ENCODE assay signal across 8 mouse cellular contexts in the genomic region with DNA sequence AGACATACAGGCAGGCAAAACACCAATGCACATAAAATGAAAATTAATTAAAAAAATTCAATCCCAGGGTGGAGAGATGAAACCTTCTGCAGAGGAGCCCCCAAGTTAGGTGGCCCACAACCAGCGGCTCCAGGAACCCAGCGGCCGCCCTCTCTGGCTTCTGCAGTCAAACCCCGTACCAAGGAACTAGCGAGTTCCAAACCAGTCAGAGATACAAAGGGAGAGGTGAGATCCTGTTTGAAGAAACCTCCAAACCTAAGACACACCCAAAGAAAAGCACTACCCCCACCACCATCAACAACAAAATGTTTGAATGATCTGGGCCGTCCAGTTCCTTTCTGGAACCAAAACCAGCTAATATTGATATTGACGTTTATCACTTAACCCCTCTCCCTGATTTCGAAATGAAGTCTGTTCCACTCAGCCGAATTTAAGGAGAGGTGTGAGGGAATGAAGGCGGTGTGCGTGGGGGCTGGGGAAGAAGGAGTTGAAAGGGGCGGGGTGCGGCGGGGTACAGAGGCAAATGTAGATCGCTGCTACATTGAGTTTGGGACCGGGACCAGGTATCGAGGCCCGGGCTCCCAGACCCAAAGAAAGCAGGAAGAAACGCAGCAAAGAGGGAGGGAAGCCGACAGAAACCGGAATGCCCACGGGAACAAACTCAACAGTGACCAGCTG. TPM values are rescaled to one million over a fixed set of nuclear protein-coding genes. Genes with fewer than 3 reads are reported as not detected.
DNase-seq lines count a peak whose midpoint lies in the region; ATAC-seq lines count a peak whose summit lies in the region.

No protein-coding gene starts in this region.

- peak overlapping the region; percentile 77 for H3K4me2 ChIP-seq in kidney, embryonic 16.5 days (replicated peaks; ENCODE audit: low read depth, low read length)

- H3K27ac ChIP-seq in heart, embryonic 10.5 days = peak overlapping the region; percentile 98
- peak overlapping the region; percentile 93 for H3K27ac ChIP-seq in embryonic facial prominence, embryonic 10.5 days (replicated peaks)
- peak overlapping the region; percentile 74 for H3K27ac ChIP-seq in kidney, embryonic 16.5 days (ENCODE audit: low read length)

- DNase-seq in heart, embryonic 10.5 days (ENCODE audit: low spot score) = no peak
- no peak for DNase-seq in heart, postnatal 10 days
- no peak for DNase-seq in embryonic facial prominence, embryonic 10.5 days (ENCODE audit: low spot score)
- DNase-seq in neural tube, embryonic 10.5 days (ENCODE audit: extremely low spot score, low spot score) = peak; percentile 16
- no peak for DNase-seq in T-cell, adult 2 months (ENCODE audit: low spot score)
- DNase-seq in layer of hippocampus, postnatal 25 days (ENCODE audit: extremely low spot score in 1 of 2, low spot score in 1 of 2) = no peak

- peak; percentile 32 for ATAC-seq in CD4-positive, CD25-positive, alpha-beta regulatory T cell, adult 4 months
- ATAC-seq in kidney, embryonic 16.5 days (ENCODE audit: low FRiP score, low TSS enrichment) = no peak

- H3K9ac ChIP-seq in kidney, embryonic 16.5 days (replicated peaks; ENCODE audit: low read length) = peak overlapping the region; percentile 73

- no peaks in the 10 kb centered on the region for H3K27me3 ChIP-seq in heart, embryonic 10.5 days (ENCODE audit: insufficient read depth, poor library complexity, severe bottlenecking)
- peaks cover 8% of the 10 kb centered on the region for H3K27me3 ChIP-seq in embryonic facial prominence, embryonic 10.5 days (replicated peaks; ENCODE audit: low read depth, poor library complexity, severe bottlenecking)
- H3K27me3 ChIP-seq in kidney, embryonic 16.5 days (ENCODE audit: insufficient read depth, low read length) = no peaks in the 10 kb centered on the region

- intact Hi-C loops in heart, postnatal 10 days (cut with DNase I) = loop anchor here (1.0 to 5.0 kb wide), 2 partner anchors 30 to 92 kb away; no protein-coding TSS in a partner anchor

- peaks cover 20% of the 10 kb centered on the region for H3K4me1 ChIP-seq in heart, embryonic 10.5 days
- peaks cover 30% of the 10 kb centered on the region for H3K4me1 ChIP-seq in embryonic facial prominence, embryonic 10.5 days
- H3K4me1 ChIP-seq in kidney, embryonic 16.5 days (ENCODE audit: insufficient read depth, low read length) = peaks cover 7% of the 10 kb centered on the region

- H3K9me3 ChIP-seq in heart, embryonic 10.5 days = no peaks in the 10 kb centered on the region
- no peaks in the 10 kb centered on the region for H3K9me3 ChIP-seq in embryonic facial prominence, embryonic 10.5 days
- H3K9me3 ChIP-seq in kidney, embryonic 16.5 days (ENCODE audit: low read length) = no peaks in the 10 kb centered on the region

- H3K36me3 ChIP-seq in heart, embryonic 10.5 days = no peaks in the 10 kb centered on the region
- H3K36me3 ChIP-seq in embryonic facial prominence, embryonic 10.5 days (replicated peaks) = no peaks in the 10 kb centered on the region
- no peaks in the 10 kb centered on the region for H3K36me3 ChIP-seq in kidney, embryonic 16.5 days (ENCODE audit: insufficient read depth, low read length)

- 6% methylated on average over 22 of the region's 22 CpGs for WGBS in heart, embryonic 10.5 days
- WGBS in embryonic facial prominence, embryonic 10.5 days = 11% methylated on average over 22 of the region's 22 CpGs
- WGBS in kidney, embryonic 16.5 days = 8% methylated on average over 22 of the region's 22 CpGs

- H3K4me3 ChIP-seq in heart, embryonic 10.5 days = peak overlapping the region; percentile 77
- H3K4me3 ChIP-seq in embryonic facial prominence, embryonic 10.5 days = peak overlapping the region; percentile 78
- peak overlapping the region; percentile 66 for H3K4me3 ChIP-seq in kidney, embryonic 16.5 days (ENCODE audit: low read length)

RNA-seq across cellular contexts. Expression of gene Cct8l1, which starts 13.1 kb away (rescaled TPM):
- 0.14 TPM in 1 of 2 replicates, not detected in the other for polyA plus RNA-seq in heart, embryonic 10.5 days (2016; fragmentation: Nextera tagmentation; extraction: Ambion mirVana)
- not detected for total RNA-seq in heart, postnatal 10 days (2021)
- polyA plus RNA-seq in CD4-positive, CD25-positive, alpha-beta regulatory T cell, adult 4 months (2017; shearing (Covaris generic)) = not detected
- 0.07 and 0.08 TPM in 2 replicates for polyA plus RNA-seq in embryonic facial prominence, embryonic 10.5 days (2016; fragmentation: Nextera tagmentation; extraction: Ambion mirVana)
- polyA plus RNA-seq in kidney, embryonic 16.5 days (2015; fragmentation: Nextera tagmentation; extraction: Ambion mirVana) = not detected in 2 replicates
- total RNA-seq in layer of hippocampus, postnatal 25 days (2021) = under 1 TPM in 1 of 2 experiments, not detected in 1; 0.19 TPM

RNA-seq across cellular contexts. Expression of gene Kmt2c, which starts 30.4 kb away (rescaled TPM):
- polyA plus RNA-seq in heart, embryonic 10.5 days (2016; fragmentation: Nextera tagmentation; extraction: Ambion mirVana) = 8.5 and 10.5 TPM in 2 replicates
- total RNA-seq in heart, postnatal 10 days (2021) = 10 to 100 TPM; 45.3 to 46.7 TPM
- polyA plus RNA-seq in CD4-positive, CD25-positive, alpha-beta regulatory T cell, adult 4 months (2017; shearing (Covaris generic)) = 10 to 100 TPM; 37.5 to 38.5 TPM
- polyA plus RNA-seq in embryonic facial prominence, embryonic 10.5 days (2016; fragmentation: Nextera tagmentation; extraction: Ambion mirVana) = 11.8 and 11.9 TPM in 2 replicates
- 10.0 and 13.0 TPM in 2 replicates for polyA plus RNA-seq in kidney, embryonic 16.5 days (2015; fragmentation: Nextera tagmentation; extraction: Ambion mirVana)
- 10 to 100 TPM; 68.9 to 87.2 TPM for total RNA-seq in layer of hippocampus, postnatal 25 days (2021)
